Mouse (Mus musculus) gastrocnemius, postnatal 10 days (tissue): Measurements from ENCODE around the gene Nox3. TPM values are rescaled to one million over a fixed set of nuclear protein-coding genes. Genes with fewer than 3 reads are reported as not detected.

Experiments
- DNase-seq: peaks from one replicate; pipeline ENCODE4 v3.0.0; 2021; ENCODE audit warnings: mixed read lengths
- total RNA-seq, 2 experiments: library from RNA; stranded (reverse); gene quantifications; 2 replicates each; pipeline ENCODE4 v1.2.3; 2021

Nox3 gene
- total RNA-seq, 2 experiments from 2014 or later = not detected

- DNase-seq = no peak
Observed at GRCm38 (mm10) chr17:3602954-3603672, 92.9 kb downstream of the Nox3 start.

DNA sequence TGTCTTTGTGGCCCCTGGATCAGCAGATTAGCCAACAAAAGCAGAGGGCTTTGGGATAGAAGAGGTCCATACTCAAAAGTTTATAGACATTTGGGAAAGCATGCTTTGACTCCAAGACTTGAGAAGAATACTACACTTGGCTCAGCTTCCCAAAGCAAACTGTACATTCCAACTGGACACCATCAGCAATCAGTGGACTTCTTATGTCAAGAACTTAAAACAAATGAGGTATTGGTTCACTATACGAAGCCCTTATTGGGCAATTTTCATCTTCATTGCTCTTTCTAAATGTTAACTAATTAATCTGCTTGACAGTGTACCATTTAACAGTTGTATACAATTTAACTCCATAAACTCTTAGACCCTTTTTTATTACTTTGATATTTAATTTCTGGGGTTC lies 97.7 kb downstream of the Nox3 start:
- DNase-seq = no peak

DNA sequence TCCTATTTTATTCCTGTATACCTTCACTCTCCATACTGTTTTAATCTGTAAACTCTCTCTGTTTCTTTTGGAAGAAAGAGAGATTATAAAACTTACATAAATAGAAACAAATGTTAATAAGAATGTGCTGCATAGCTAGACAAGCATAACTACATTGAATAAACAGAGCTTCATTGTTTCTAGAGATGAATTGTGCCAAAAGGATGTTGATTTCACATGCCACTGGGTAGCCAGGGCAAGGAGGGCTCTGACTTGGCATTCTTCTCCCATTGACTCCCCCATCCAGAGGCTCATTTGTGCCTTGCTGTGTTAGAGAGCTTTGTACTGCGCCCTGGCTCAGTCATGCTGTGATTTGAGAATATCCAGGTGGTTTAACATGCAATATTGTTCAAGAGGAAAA lies 98.2 kb downstream of the Nox3 start:
- DNase-seq = no peak

GRCm38 (mm10) chr17:3597130-3597529 lies 98.9 kb downstream of the Nox3 start:
- no peak for DNase-seq

Other genes with a start within 250 kb of the Nox3 start
- under 1 TPM in 1 of 2 experiments, not detected in 1; 0.56 TPM for gene Cldn20, start 163.7 kb downstream of the Nox3 start, total RNA-seq
- gene Tfb1m, start 138.5 kb downstream of the Nox3 start, total RNA-seq = 1 to 10 TPM; 8.5 to 9.6 TPM